ENCODE assay signal across 17 mouse cellular contexts in genomic region chr5:91603787-91604439, GRCm38 (mm10).
A peak's percentile ranks its signal among the peaks of the same experiment; 100 is the strongest.
DNase-seq lines count a peak whose midpoint lies in the region; ATAC-seq and TF ChIP-seq lines count a peak whose summit lies in the region.
"Had no signal": no experiment of that assay in that cellular context is flagged by ENCODE, and none has a peak within 500 bp of the region (broad histone marks: within the 10 kb centered on the region; RNA-seq: fewer than 3 reads in every experiment).

No protein-coding gene starts in this region.

- H3K27ac ChIP-seq in forebrain, postnatal 0 days (ENCODE audit: low read depth, low read length): no peak overlapping the region
- H3K27ac ChIP-seq in forebrain, embryonic 13.5 days: no peak overlapping the region
- no peak overlapping the region for H3K27ac ChIP-seq in kidney, embryonic 16.5 days (ENCODE audit: low read length)
- no peak overlapping the region for H3K27ac ChIP-seq in kidney, adult 2 months (ENCODE audit: insufficient read depth, low read depth, low read length)
- no peak overlapping the region for H3K27ac ChIP-seq in embryonic facial prominence, embryonic 10.5 days (replicated peaks)
- no peak overlapping the region for H3K27ac ChIP-seq in hindbrain, postnatal 0 days
- H3K27ac ChIP-seq in midbrain, embryonic 10.5 days (replicated peaks): no peak overlapping the region
- H3K27ac ChIP-seq: heart, adult 2 months had no signal

- H3K36me3 ChIP-seq in forebrain, postnatal 0 days (ENCODE audit: insufficient read depth): no peaks in the 10 kb centered on the region
- H3K36me3 ChIP-seq in forebrain, embryonic 13.5 days (ENCODE audit: poor library complexity, severe bottlenecking): no peaks in the 10 kb centered on the region
- no peaks in the 10 kb centered on the region for H3K36me3 ChIP-seq in kidney, embryonic 16.5 days (ENCODE audit: insufficient read depth, low read length)
- no peaks in the 10 kb centered on the region for H3K36me3 ChIP-seq in kidney, adult 2 months (ENCODE audit: control insufficient read depth, insufficient read depth, low read length)
- H3K36me3 ChIP-seq in embryonic facial prominence, embryonic 10.5 days (replicated peaks): peaks cover 7% of the 10 kb centered on the region; the same call in 1 of the 2 replicates
- no peaks in the 10 kb centered on the region for H3K36me3 ChIP-seq in hindbrain, postnatal 0 days (ENCODE audit: insufficient read depth, low read length)
- no peaks in the 10 kb centered on the region for H3K36me3 ChIP-seq in midbrain, embryonic 10.5 days

- no peaks in the 10 kb centered on the region for H3K9me3 ChIP-seq in forebrain, postnatal 0 days (ENCODE audit: low read length)
- no peaks in the 10 kb centered on the region for H3K9me3 ChIP-seq in forebrain, embryonic 13.5 days (replicated peaks)
- H3K9me3 ChIP-seq in kidney, embryonic 16.5 days (ENCODE audit: low read length): no peaks in the 10 kb centered on the region
- H3K9me3 ChIP-seq in embryonic facial prominence, embryonic 10.5 days: no peaks in the 10 kb centered on the region
- no peaks in the 10 kb centered on the region for H3K9me3 ChIP-seq in hindbrain, postnatal 0 days (ENCODE audit: low read length)
- H3K9me3 ChIP-seq in midbrain, embryonic 10.5 days (replicated peaks): no peaks in the 10 kb centered on the region

- no peaks in the 10 kb centered on the region for H3K27me3 ChIP-seq in forebrain, postnatal 0 days (ENCODE audit: insufficient read depth, low read length)
- no peaks in the 10 kb centered on the region for H3K27me3 ChIP-seq in forebrain, embryonic 13.5 days
- no peaks in the 10 kb centered on the region for H3K27me3 ChIP-seq in kidney, embryonic 16.5 days (ENCODE audit: insufficient read depth, low read length)
- no peaks in the 10 kb centered on the region for H3K27me3 ChIP-seq in kidney, adult 2 months (replicated peaks; ENCODE audit: control insufficient read depth, insufficient read depth, low read length)
- no peaks in the 10 kb centered on the region for H3K27me3 ChIP-seq in embryonic facial prominence, embryonic 10.5 days (replicated peaks; ENCODE audit: low read depth, poor library complexity, severe bottlenecking)
- H3K27me3 ChIP-seq in hindbrain, postnatal 0 days (ENCODE audit: insufficient read depth, low read length): no peaks in the 10 kb centered on the region
- no peaks in the 10 kb centered on the region for H3K27me3 ChIP-seq in midbrain, embryonic 10.5 days (ENCODE audit: low read depth, poor library complexity, severe bottlenecking)

- no peak for TF ChIP-seq CTCF in forebrain, postnatal 0 days (IDR thresholded peaks at IDR 0.05; ENCODE audit: low read depth)
- no peak for TF ChIP-seq CTCF in kidney, adult 2 months (conservative IDR thresholded peaks at IDR 0.05; ENCODE audit: insufficient read depth, insufficient read length, low read depth, low read length)
- no peak for TF ChIP-seq CTCF in hindbrain, postnatal 0 days (IDR thresholded peaks at IDR 0.05; ENCODE audit: low read depth)

- H3K4me1 ChIP-seq in forebrain, postnatal 0 days (ENCODE audit: insufficient read depth): no peaks in the 10 kb centered on the region
- H3K4me1 ChIP-seq in forebrain, embryonic 13.5 days: no peaks in the 10 kb centered on the region
- H3K4me1 ChIP-seq in kidney, embryonic 16.5 days (ENCODE audit: insufficient read depth, low read length): peaks cover 12% of the 10 kb centered on the region
- no peaks in the 10 kb centered on the region for H3K4me1 ChIP-seq in kidney, adult 2 months (ENCODE audit: control insufficient read depth, insufficient read depth, low read length)
- peaks cover 15% of the 10 kb centered on the region for H3K4me1 ChIP-seq in embryonic facial prominence, embryonic 10.5 days
- no peaks in the 10 kb centered on the region; the same call in 1 of the 2 replicates for H3K4me1 ChIP-seq in hindbrain, postnatal 0 days (ENCODE audit: insufficient read depth, low read length)
- no peaks in the 10 kb centered on the region for H3K4me1 ChIP-seq in midbrain, embryonic 10.5 days

- no peak for TF ChIP-seq POLR2A in kidney, adult 2 months (IDR thresholded peaks at IDR 0.05; ENCODE audit: low read depth, low read length)

- H3K4me3 ChIP-seq in forebrain, postnatal 0 days (ENCODE audit: low read depth, low read length): no peak overlapping the region
- no peak overlapping the region for H3K4me3 ChIP-seq in forebrain, embryonic 13.5 days
- no peak overlapping the region for H3K4me3 ChIP-seq in kidney, embryonic 16.5 days (ENCODE audit: low read length)
- H3K4me3 ChIP-seq in kidney, adult 2 months (ENCODE audit: insufficient read depth, low read depth, low read length): no peak overlapping the region
- H3K4me3 ChIP-seq in embryonic facial prominence, embryonic 10.5 days: no peak overlapping the region
- no peak overlapping the region for H3K4me3 ChIP-seq in hindbrain, postnatal 0 days (ENCODE audit: low read length)
- H3K4me3 ChIP-seq in midbrain, embryonic 10.5 days: no peak overlapping the region
- H3K4me3 ChIP-seq: heart, adult 2 months had no signal

- WGBS in forebrain, postnatal 0 days: 57% methylated on average over 12 of the region's 12 CpGs
- 66% methylated on average over 12 of the region's 12 CpGs for whole genome bisulfite sequencing in forebrain, embryonic 13.5 days
- 30% methylated on average over 12 of the region's 12 CpGs for WGBS in kidney, embryonic 16.5 days
- 36% methylated on average over 12 of the region's 12 CpGs for WGBS in kidney, adult 2 months
- WGBS in embryonic facial prominence, embryonic 10.5 days: 56% methylated on average over 12 of the region's 12 CpGs
- 72% methylated on average over 12 of the region's 12 CpGs for WGBS in hindbrain, postnatal 0 days
- WGBS in midbrain, embryonic 10.5 days: 74% methylated on average over 12 of the region's 12 CpGs

- no peak for DNase-seq in forebrain, postnatal 0 days
- DNase-seq in kidney, adult 2 months: no peak
- peak; percentile 27 for DNase-seq in embryonic facial prominence, embryonic 10.5 days (ENCODE audit: low spot score)
- DNase-seq in hindbrain, postnatal 0 days (ENCODE audit: low spot score): peak; percentile 18
- no peak for DNase-seq in lung, postnatal 14 days
- DNase-seq in midbrain, embryonic 10.5 days (ENCODE audit: low spot score): no peak
- DNase-seq: adrenal gland, adult 2 months; cerebellum, adult 9-10 months; heart, postnatal 14 days; layer of hippocampus, adult 9-11 months; lung, postnatal 4 days; midbrain, embryonic 14.5 days; spleen, adult 18-20 months had no signal

- ATAC-seq in forebrain, postnatal 0 days: peak; percentile 53; the same call in 1 of the 2 replicates
- ATAC-seq in forebrain, embryonic 13.5 days: no peak
- peak; percentile 67 for ATAC-seq in kidney, embryonic 16.5 days (ENCODE audit: low FRiP score, low TSS enrichment)
- no peak for ATAC-seq in hindbrain, postnatal 0 days
- ATAC-seq: intestine, embryonic 16.5 days had no signal

- H3K4me2 ChIP-seq in forebrain, postnatal 0 days (ENCODE audit: low read depth): no peak overlapping the region
- H3K4me2 ChIP-seq in forebrain, embryonic 13.5 days: no peak overlapping the region
- H3K4me2 ChIP-seq in kidney, embryonic 16.5 days (replicated peaks; ENCODE audit: low read depth, low read length): no peak overlapping the region
- H3K4me2 ChIP-seq in hindbrain, postnatal 0 days (ENCODE audit: low read depth, low read length): no peak overlapping the region

- H3K9ac ChIP-seq in forebrain, postnatal 0 days: no peak overlapping the region
- H3K9ac ChIP-seq in forebrain, embryonic 13.5 days: no peak overlapping the region
- H3K9ac ChIP-seq in kidney, embryonic 16.5 days (replicated peaks; ENCODE audit: low read length): no peak overlapping the region
- no peak overlapping the region for H3K9ac ChIP-seq in hindbrain, postnatal 0 days (replicated peaks; ENCODE audit: low read length)

Comparison
In these comparisons a context has a peak if more than half of its experiments do, and no peak if none do; other contexts are left out.
1. ATAC-seq: peak in forebrain, postnatal 0 days (single experiment) and kidney, embryonic 16.5 days (single experiment); none in forebrain, embryonic 13.5 days (single experiment) and hindbrain, postnatal 0 days (single experiment).
2. DNase-seq: peak in embryonic facial prominence, embryonic 10.5 days (single experiment) and hindbrain, postnatal 0 days (single experiment); none in forebrain, postnatal 0 days (single experiment), kidney, adult 2 months (single experiment), lung, postnatal 14 days (single experiment) and midbrain, embryonic 10.5 days (single experiment).